Mouse (Mus musculus) myocyte (in vitro differentiated cells): ENCODE data around the gene Dock2.

Source experiments
- E2F4 ChIP-seq: IDR thresholded peaks from one replicate; pipeline ENCODE4 v1.6.1; 2011; ENCODE audit warnings: mild to moderate bottlenecking, control low read depth, moderate library complexity; ENCODE audit not compliant: insufficient read depth
- MYOD1 ChIP-seq, 3 experiments: IDR thresholded peaks; one replicate each; pipeline ENCODE4 v1.6.1; 2011; ENCODE audit warnings: control low read depth in 2 of 3, low read depth in 2 of 3, mild to moderate bottlenecking in 2 of 3, moderate library complexity in 1 of 3; ENCODE audit not compliant: insufficient read length in 2 of 3, control insufficient read depth in 1 of 3
- MYOG ChIP-seq, 3 experiments: IDR thresholded peaks; one replicate each; pipeline ENCODE4 v1.6.1; 2011; ENCODE audit warnings: control low read depth in 2 of 3, low read depth in 2 of 3, mild to moderate bottlenecking in 2 of 3; ENCODE audit not compliant: insufficient read length in 2 of 3, control insufficient read depth in 1 of 3, insufficient read depth in 1 of 3
- POLR2A ChIP-seq: IDR thresholded peaks from one replicate; pipeline ENCODE4 v1.6.1; 2011; ENCODE audit warnings: low read depth, mild to moderate bottlenecking, control low read depth, moderate library complexity; ENCODE audit not compliant: insufficient read length
- POLR2AphosphoS2 ChIP-seq: IDR thresholded peaks from one replicate; pipeline ENCODE4 v1.6.1; 2011; ENCODE audit warnings: low read depth, control low read depth; ENCODE audit not compliant: insufficient read length
- REST ChIP-seq: IDR thresholded peaks from one replicate; pipeline ENCODE4 v1.6.1; 2011; ENCODE audit warnings: mild to moderate bottlenecking, control low read depth, moderate library complexity; ENCODE audit not compliant: insufficient read depth, insufficient read length
- TCF12 ChIP-seq: IDR thresholded peaks from one replicate; pipeline ENCODE4 v1.6.1; 2011; ENCODE audit warnings: mild to moderate bottlenecking, control low read depth; ENCODE audit not compliant: poor library complexity, insufficient read depth, severe bottlenecking
- USF1 ChIP-seq: IDR thresholded peaks from one replicate; pipeline ENCODE4 v1.6.1; 2011; ENCODE audit warnings: low read depth, mild to moderate bottlenecking, control low read depth, moderate library complexity

GRCm38 (mm10) chr11:34826940-34827339, 43.2 kb upstream of the Dock2 start:
- TF ChIP-seq E2F4 (no peak), USF1 (no peak), MYOG (IDR thresholded peaks at IDR 0.05; ENCODE audit: control insufficient read depth in 1 of 3, insufficient read depth in 1 of 3, insufficient read length in 2 of 3, low read depth in 2 of 3) (no peak), POLR2A (no peak), POLR2AphosphoS2 (no peak), REST (no peak), TCF12 (no peak), MYOD1 (IDR thresholded peaks at IDR 0.05; ENCODE audit: control insufficient read depth in 1 of 3, insufficient read length in 2 of 3, low read depth in 2 of 3) (no peak)
